Mouse (Mus musculus) spleen, adult 2 months (tissue): ENCODE data around the gene B4galt5.

ENCODE experiments used
- CTCF ChIP-seq: fragments of 200-500 bp; IDR thresholded peaks from 2 replicates; pipeline ENCODE4 v1.5.1; 2011; ENCODE audit warnings: mild to moderate bottlenecking, inconsistent platforms; ENCODE audit not compliant: insufficient read depth, insufficient read length, insufficient replicate concordance; ENCODE audit errors: extremely low read depth
- POLR2A ChIP-seq: fragments of 200-500 bp; IDR thresholded peaks from 2 replicates; pipeline ENCODE4 v1.6.1; 2011; ENCODE audit warnings: low read depth, low read length, inconsistent platforms

- TF ChIP-seq CTCF (no peak), POLR2A (no peak)
Measured at GRCm38 (mm10) chr2:167352496-167352895, 3.5 kb upstream of the B4galt5 start.
